Mouse (Mus musculus) forebrain, embryonic 16.5 days (tissue): ENCODE results near the gene Mrps27. TPM values are rescaled to one million over a fixed set of nuclear protein-coding genes. Genes with fewer than 3 reads are reported as not detected.

Experiments used
- ATAC-seq: fragments of 200-750 bp; cut with Nextera tagmentation; 2 replicates; pipeline ENCODE4 v1.8.0; 2017; ENCODE audit warnings: mild to moderate bottlenecking, moderate library complexity
- H3K27ac ChIP-seq: fragments of 300-500 bp; sonication (generic); 2 replicates; pipeline ENCODE4 v1.5.1; 2014; ENCODE audit warnings: low read length, control low read depth
- H3K27me3 ChIP-seq: fragments of 300-500 bp; sonication (generic); replicated peaks from 2 replicates; pipeline ENCODE4 v1.6.1; 2014; ENCODE audit warnings: low read length; ENCODE audit not compliant: control insufficient read depth, insufficient read depth
- H3K36me3 ChIP-seq: fragments of 300-500 bp; sonication (generic); 2 replicates; pipeline ENCODE4 v1.6.1; 2014; ENCODE audit not compliant: control insufficient read depth, insufficient read depth
- H3K4me1 ChIP-seq: fragments of 300-500 bp; sonication (generic); replicated peaks from 2 replicates; pipeline ENCODE4 v1.6.1; 2014; ENCODE audit warnings: low read length; ENCODE audit not compliant: control insufficient read depth, insufficient read depth
- H3K4me2 ChIP-seq: fragments of 300-500 bp; sonication (generic); 2 replicates; pipeline ENCODE4 v1.6.1; 2014; ENCODE audit warnings: mild to moderate bottlenecking, low read length, control low read depth
- H3K4me3 ChIP-seq: fragments of 300-500 bp; sonication (generic); replicated peaks from 2 replicates; pipeline ENCODE4 v1.5.1; 2014; ENCODE audit warnings: mild to moderate bottlenecking, low read length, control low read depth
- H3K9ac ChIP-seq: fragments of 300-500 bp; sonication (generic); replicated peaks from 2 replicates; pipeline ENCODE4 v1.6.1; 2014; ENCODE audit warnings: low read depth, low read length, control low read depth
- H3K9me3 ChIP-seq: fragments of 300-500 bp; sonication (generic); 2 replicates; pipeline ENCODE4 v1.6.1; 2016; ENCODE audit warnings: low read length; ENCODE audit not compliant: control insufficient read depth
- WGBS: fragments of 180-500 bp; shearing (Covaris S2); extraction: QIAGEN DNeasy Blood & Tissue Kit; methylation state at CpG from one replicate; pipeline ENCODE4 v1.1.7; 2014; 5-methylcytosine and 5-hydroxymethylcytosine counted together
- polyA plus RNA-seq: library from polyadenylated mRNA; unstranded; fragments of >200 nt; fragmentation: Nextera tagmentation; extraction: Ambion mirVana; gene quantifications from 2 replicates; pipeline ENCODE4 v1.2.1, GENCODE M21; 2015

Mrps27 gene
- polyA plus RNA-seq, 1 experiment from 2014 or later: 49.1 TPM

GRCm38 (mm10) chr13:99341504-99341903 is 3.1 kb upstream of the Mrps27 start:
- peaks cover 33% of the 10 kb centered on the region for H3K36me3 ChIP-seq
- H3K27ac ChIP-seq: no peak overlapping the region
- no peak for ATAC-seq
- no peak overlapping the region for H3K4me3 ChIP-seq
- 93% methylated on average over 6 of the region's 6 CpGs for WGBS
- peaks cover 14% of the 10 kb centered on the region for H3K4me1 ChIP-seq
- no peak overlapping the region for H3K4me2 ChIP-seq
- no peaks in the 10 kb centered on the region for H3K27me3 ChIP-seq
- H3K9ac ChIP-seq: no peak overlapping the region
- H3K9me3 ChIP-seq: no peaks in the 10 kb centered on the region

DNA sequence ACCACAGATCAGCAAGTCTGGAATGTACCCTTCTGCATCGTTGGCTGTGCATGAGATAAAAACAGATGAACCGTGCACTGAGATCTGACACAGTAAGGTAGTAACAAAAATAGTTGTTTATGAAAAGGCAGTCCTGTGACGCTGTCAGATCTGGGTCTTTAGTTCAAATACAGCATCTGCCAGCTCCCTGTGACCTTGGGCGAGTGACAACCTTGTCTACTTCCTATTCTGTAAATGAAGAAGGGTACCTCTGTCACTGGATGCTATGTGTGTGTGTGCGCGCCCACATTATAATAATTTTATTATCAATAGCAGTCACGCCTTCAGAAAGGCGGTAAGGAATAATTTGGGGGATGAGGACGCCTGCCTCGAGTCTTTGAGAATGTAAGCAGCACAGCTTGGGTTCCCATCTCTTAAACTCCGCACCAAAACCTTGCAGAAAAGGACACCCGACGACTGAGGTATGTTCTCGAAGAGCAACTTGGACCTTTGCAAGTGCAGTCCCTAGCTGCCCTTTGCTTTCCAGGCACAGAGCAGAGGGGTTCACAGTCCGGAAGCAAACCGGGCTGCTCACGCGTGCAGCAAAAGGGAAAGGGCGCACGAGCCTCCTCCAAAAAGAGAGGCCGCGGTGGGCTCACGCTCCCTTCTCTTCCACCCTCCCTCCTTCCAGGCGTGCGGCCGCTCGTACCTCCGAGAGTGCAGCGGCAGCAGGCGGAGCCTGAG is 549 bp upstream of the Mrps27 start:
- H3K9ac ChIP-seq: peak overlapping the region; percentile 88
- peak overlapping the region; percentile 90 for H3K4me3 ChIP-seq
- H3K36me3 ChIP-seq: peaks cover 25% of the 10 kb centered on the region
- peak overlapping the region; percentile 90 for H3K27ac ChIP-seq
- H3K27me3 ChIP-seq: no peaks in the 10 kb centered on the region
- H3K9me3 ChIP-seq: no peaks in the 10 kb centered on the region
- H3K4me2 ChIP-seq: peak overlapping the region; percentile 68
- H3K4me1 ChIP-seq: peaks cover 14% of the 10 kb centered on the region
- ATAC-seq: peak; percentile 83; the same call in 1 of the 2 replicates
- WGBS: 3% methylated on average over 30 of the region's 30 CpGs

GRCm38 (mm10) chr13:99350009-99350408 is 5.4 kb downstream of the Mrps27 start:
- peaks cover 6% of the 10 kb centered on the region for H3K36me3 ChIP-seq
- H3K4me3 ChIP-seq: no peak overlapping the region
- H3K4me2 ChIP-seq: no peak overlapping the region
- H3K9me3 ChIP-seq: no peaks in the 10 kb centered on the region
- no peak for ATAC-seq
- 89% methylated on average over 6 of the region's 6 CpGs for WGBS
- H3K9ac ChIP-seq: no peak overlapping the region
- no peak overlapping the region for H3K27ac ChIP-seq
- peaks cover 12% of the 10 kb centered on the region for H3K4me1 ChIP-seq
- H3K27me3 ChIP-seq: no peaks in the 10 kb centered on the region

DNA sequence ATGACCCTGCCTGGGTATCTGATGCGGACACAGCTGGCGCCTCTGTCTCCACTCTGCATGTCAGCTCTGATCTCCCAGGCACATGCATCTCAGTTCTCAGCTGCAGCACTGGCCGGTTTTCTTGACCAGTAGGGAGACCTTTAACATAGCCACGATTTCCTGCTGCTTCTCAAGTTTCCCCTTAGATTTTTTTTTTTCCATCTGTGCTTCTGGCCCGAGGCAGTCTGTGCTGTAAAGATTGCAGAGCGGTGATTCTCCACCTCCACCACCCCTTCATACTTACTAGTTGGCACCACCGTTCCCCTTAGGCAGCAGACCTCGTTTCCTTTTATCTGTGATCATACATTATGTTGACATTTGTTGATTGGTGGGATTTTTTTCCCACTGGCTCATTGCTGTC is 6.6 kb downstream of the Mrps27 start:
- ATAC-seq: no peak
- WGBS: 84% methylated on average over 8 of the region's 8 CpGs
- no peak overlapping the region for H3K9ac ChIP-seq
- H3K4me1 ChIP-seq: peaks cover 7% of the 10 kb centered on the region
- H3K4me2 ChIP-seq: no peak overlapping the region
- H3K27me3 ChIP-seq: no peaks in the 10 kb centered on the region
- no peaks in the 10 kb centered on the region for H3K9me3 ChIP-seq
- peaks cover 6% of the 10 kb centered on the region for H3K36me3 ChIP-seq
- no peak overlapping the region for H3K4me3 ChIP-seq
- H3K27ac ChIP-seq: no peak overlapping the region

DNA sequence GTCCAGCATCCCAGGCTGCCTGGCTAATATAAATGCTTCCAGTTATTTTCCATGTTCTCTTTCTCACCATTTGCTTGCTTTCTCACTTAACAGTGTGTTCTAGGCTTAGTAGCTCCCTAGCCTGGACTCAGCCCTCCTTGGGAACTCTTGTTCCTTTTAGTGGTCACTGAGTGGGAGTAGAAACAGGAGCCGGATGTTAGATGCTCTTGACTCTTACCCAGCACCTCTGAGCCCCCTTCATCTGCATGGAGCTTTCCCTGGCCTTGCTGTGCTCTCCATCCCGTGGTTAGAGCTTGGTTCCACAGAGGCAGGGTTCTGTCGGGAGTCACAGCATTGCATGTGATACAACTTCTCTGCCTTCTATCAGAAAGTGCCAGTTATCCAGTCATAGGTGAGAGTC is 7.0 kb downstream of the Mrps27 start:
- Histone ChIP-seq H3K9me3 (no peaks in the 10 kb centered on the region), H3K4me2 (no peak overlapping the region), H3K27me3 (no peaks in the 10 kb centered on the region), H3K9ac (no peak overlapping the region), H3K27ac (no peak overlapping the region), H3K36me3 (peaks cover 6% of the 10 kb centered on the region), H3K4me1 (peaks cover 7% of the 10 kb centered on the region), H3K4me3 (no peak overlapping the region)
- no peak for ATAC-seq
- 92% methylated on average over 3 of the region's 3 CpGs for WGBS

GRCm38 (mm10) chr13:99352758-99353489 is 8.3 kb downstream of the Mrps27 start:
- H3K4me1 ChIP-seq: peaks cover 7% of the 10 kb centered on the region
- WGBS: 11% methylated on average over 28 of the region's 28 CpGs
- no peaks in the 10 kb centered on the region for H3K27me3 ChIP-seq
- peak; percentile 100 for ATAC-seq
- peak overlapping the region; percentile 61 for H3K9ac ChIP-seq
- H3K4me3 ChIP-seq: peak overlapping the region; percentile 58
- peak overlapping the region; percentile 85 for H3K4me2 ChIP-seq
- H3K27ac ChIP-seq: peak overlapping the region; percentile 81
- H3K9me3 ChIP-seq: no peaks in the 10 kb centered on the region
- H3K36me3 ChIP-seq: peaks cover 6% of the 10 kb centered on the region

DNA sequence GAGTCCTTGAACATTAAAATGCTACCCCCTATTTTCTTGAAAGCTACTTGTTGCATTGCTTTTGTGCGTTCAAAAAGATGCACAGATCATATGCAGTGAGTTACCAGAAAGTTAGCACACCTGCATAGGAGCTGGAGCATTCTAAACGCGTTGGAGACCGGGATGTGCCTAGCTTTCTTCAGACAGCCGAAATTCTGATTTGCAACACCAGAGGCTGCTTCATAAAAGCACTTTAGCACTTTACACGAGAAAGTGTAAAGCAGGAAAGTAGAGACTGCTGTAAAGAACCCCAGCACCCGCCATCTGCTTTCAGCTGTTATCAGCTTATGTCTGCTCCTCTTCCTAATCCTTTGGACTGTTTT is 8.9 kb downstream of the Mrps27 start:
- H3K4me3 ChIP-seq: peak overlapping the region; percentile 58
- peak; percentile 44 for ATAC-seq
- WGBS: 5% methylated on average over 7 of the region's 7 CpGs

DNA sequence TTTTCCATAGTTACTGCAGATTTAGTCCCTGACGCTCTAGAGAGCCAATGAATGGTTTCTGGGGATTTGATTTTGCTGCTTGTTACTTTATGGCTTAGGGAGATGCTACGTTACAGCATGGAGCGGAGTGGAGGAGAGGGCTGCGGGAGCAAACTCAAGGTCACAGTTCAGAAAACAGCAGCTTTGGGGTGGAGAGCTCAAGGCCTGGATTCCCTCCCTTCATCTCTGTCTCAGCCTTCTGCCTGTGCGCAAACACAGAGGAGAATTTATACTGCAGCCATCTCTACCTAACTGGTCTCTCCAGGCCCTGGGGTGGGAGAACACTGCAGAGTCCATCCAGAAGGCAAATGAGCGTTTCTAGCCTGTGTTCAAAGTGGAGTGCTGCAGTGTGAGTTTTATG is 10.5 kb downstream of the Mrps27 start:
- no peaks in the 10 kb centered on the region for H3K9me3 ChIP-seq
- no peak overlapping the region for H3K4me2 ChIP-seq
- H3K4me1 ChIP-seq: peaks cover 7% of the 10 kb centered on the region
- no peak overlapping the region for H3K4me3 ChIP-seq
- H3K9ac ChIP-seq: no peak overlapping the region
- 95% methylated on average over 6 of the region's 6 CpGs for WGBS
- H3K27me3 ChIP-seq: no peaks in the 10 kb centered on the region
- no peak for ATAC-seq
- no peak overlapping the region for H3K27ac ChIP-seq
- H3K36me3 ChIP-seq: peaks cover 2% of the 10 kb centered on the region; the same call in 1 of the 2 replicates

More for the DNA sequence above, 8.9 kb downstream of the Mrps27 start:
- peak overlapping the region; percentile 85 for H3K4me2 ChIP-seq
- H3K4me1 ChIP-seq: peaks cover 7% of the 10 kb centered on the region
- no peaks in the 10 kb centered on the region for H3K27me3 ChIP-seq
- peaks cover 4% of the 10 kb centered on the region; the same call in 1 of the 2 replicates for H3K36me3 ChIP-seq
- H3K27ac ChIP-seq: peak overlapping the region; percentile 81
- H3K9ac ChIP-seq: peak overlapping the region; percentile 61
- no peaks in the 10 kb centered on the region for H3K9me3 ChIP-seq

DNA sequence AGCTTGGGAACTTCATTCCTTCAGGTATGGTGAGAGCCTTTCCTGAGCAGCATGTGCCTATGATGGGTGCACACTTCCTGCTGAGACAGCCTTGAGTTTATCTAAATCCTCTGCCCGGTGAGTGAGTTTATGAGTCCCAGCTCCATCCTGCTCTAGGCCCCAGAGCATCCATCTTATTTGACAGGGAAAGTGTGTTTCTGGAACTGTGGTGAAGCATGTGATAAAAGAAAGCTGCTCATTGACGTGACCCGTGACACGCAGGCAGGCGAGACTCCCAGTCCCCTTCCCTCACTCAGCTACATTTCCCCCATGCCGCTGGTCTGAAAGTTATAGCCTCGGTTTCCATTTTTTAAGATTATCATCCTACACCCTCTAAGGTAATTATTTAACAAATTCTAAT is 11.3 kb downstream of the Mrps27 start:
- Histone ChIP-seq H3K9me3 (no peaks in the 10 kb centered on the region), H3K4me1 (peaks cover 7% of the 10 kb centered on the region), H3K9ac (no peak overlapping the region), H3K4me3 (no peak overlapping the region), H3K4me2 (no peak overlapping the region), H3K27ac (no peak overlapping the region), H3K27me3 (no peaks in the 10 kb centered on the region), H3K36me3 (no peaks in the 10 kb centered on the region)
- 92% methylated on average over 7 of the region's 7 CpGs for WGBS
- no peak for ATAC-seq
